Mouse (Mus musculus) liver, embryonic 14.5 days (tissue): ENCODE results near the gene Kif1a. TPM values are rescaled to one million over a fixed set of nuclear protein-coding genes. Genes with fewer than 3 reads are reported as not detected.

Experiments used
- ATAC-seq: fragments of 200-750 bp; cut with Nextera tagmentation; 2 replicates; pipeline ENCODE4 v1.8.0; 2017; ENCODE audit warnings: moderate number of reproducible peaks, mild to moderate bottlenecking, moderate library complexity; ENCODE audit not compliant: insufficient read depth
- DNase-seq, 3 experiments: peaks; one replicate each; pipeline ENCODE4 v3.0.0-alpha.2; 2012 to 2013; ENCODE audit warnings: low read depth in 3 of 3, low spot score in 3 of 3
- H3K27ac ChIP-seq: fragments of 300-500 bp; sonication (generic); 2 replicates; pipeline ENCODE4 v1.5.1; 2014; ENCODE audit warnings: moderate library complexity, mild to moderate bottlenecking, control low read depth, inconsistent platforms
- H3K27me3 ChIP-seq: fragments of 300-500 bp; sonication (generic); 2 replicates; pipeline ENCODE4 v1.6.1; 2014; ENCODE audit warnings: mild to moderate bottlenecking, low read length, moderate library complexity; ENCODE audit not compliant: control insufficient read depth, insufficient read depth
- H3K36me3 ChIP-seq: fragments of 300-500 bp; sonication (generic); replicated peaks from 2 replicates; pipeline ENCODE4 v1.6.1; 2014; ENCODE audit warnings: low read depth; ENCODE audit not compliant: control insufficient read depth, insufficient read depth
- H3K4me1 ChIP-seq, 2 experiments: fragments of 200-500 bp in 1 of 2; fragments of 300-500 bp in 1 of 2; sonication (generic) in 1 of 2; replicated peaks; 2 replicates each; pipeline ENCODE4 v1.6.1; 2012 to 2014; ENCODE audit warnings: antibody characterized with exemption in 1 of 2, inconsistent platforms in 1 of 2, low read length in 1 of 2; ENCODE audit not compliant: control insufficient read depth in 2 of 2, insufficient read depth in 2 of 2
- H3K4me2 ChIP-seq: fragments of 300-500 bp; sonication (generic); 2 replicates; pipeline ENCODE4 v1.6.1; 2014; ENCODE audit warnings: low read depth, mild to moderate bottlenecking, control low read depth, moderate library complexity
- H3K4me3 ChIP-seq, 2 experiments: fragments of 200-500 bp in 1 of 2; fragments of 300-500 bp in 1 of 2; sonication (generic) in 1 of 2; 2 replicates each; pipeline ENCODE4 v1.5.1; 2012 to 2014; ENCODE audit warnings: low read depth in 2 of 2, low read length in 2 of 2, mild to moderate bottlenecking in 2 of 2, control low read depth in 1 of 2, inconsistent platforms in 1 of 2, moderate library complexity in 1 of 2; ENCODE audit not compliant: insufficient read depth in 1 of 2
- H3K9ac ChIP-seq: fragments of 300-500 bp; sonication (generic); replicated peaks from 2 replicates; pipeline ENCODE4 v1.6.1; 2014; ENCODE audit warnings: mild to moderate bottlenecking, control low read depth, moderate library complexity
- H3K9me3 ChIP-seq: fragments of 300-500 bp; sonication (generic); 2 replicates; pipeline ENCODE4 v1.6.1; 2016; ENCODE audit warnings: low read length, mixed read lengths; ENCODE audit not compliant: control insufficient read depth
- CTCF ChIP-seq: IDR thresholded peaks from 2 replicates; pipeline ENCODE4 v1.5.1; 2016; ENCODE audit warnings: antibody characterized with exemption, low read depth, control low read depth
- EP300 ChIP-seq: IDR thresholded peaks from 2 replicates; pipeline ENCODE4 v1.6.1; 2016; ENCODE audit warnings: antibody characterized with exemption, low read depth
- WGBS: fragments of 180-500 bp; shearing (Covaris S2); extraction: QIAGEN DNeasy Blood & Tissue Kit; methylation state at CpG from one replicate; pipeline ENCODE4 v1.1.7; 2014; ENCODE audit not compliant: insufficient replicate concordance; 5-methylcytosine and 5-hydroxymethylcytosine counted together
- polyA plus RNA-seq, 2 experiments: library from polyadenylated mRNA; depleted of rRNA in 1 of 2; stranded (reverse) in 1 of 2; unstranded in 1 of 2; fragments of >200 nt; fragmentation: Nextera tagmentation in 1 of 2; extraction: Ambion mirVana in 1 of 2; gene quantifications; 2 replicates each; pipeline versions ENCODE4 v1.2.1 to v1.2.3; 2012 to 2014

The Kif1a gene
- polyA plus RNA-seq, 2 experiments = 0.07 to 0.27 TPM

DNA sequence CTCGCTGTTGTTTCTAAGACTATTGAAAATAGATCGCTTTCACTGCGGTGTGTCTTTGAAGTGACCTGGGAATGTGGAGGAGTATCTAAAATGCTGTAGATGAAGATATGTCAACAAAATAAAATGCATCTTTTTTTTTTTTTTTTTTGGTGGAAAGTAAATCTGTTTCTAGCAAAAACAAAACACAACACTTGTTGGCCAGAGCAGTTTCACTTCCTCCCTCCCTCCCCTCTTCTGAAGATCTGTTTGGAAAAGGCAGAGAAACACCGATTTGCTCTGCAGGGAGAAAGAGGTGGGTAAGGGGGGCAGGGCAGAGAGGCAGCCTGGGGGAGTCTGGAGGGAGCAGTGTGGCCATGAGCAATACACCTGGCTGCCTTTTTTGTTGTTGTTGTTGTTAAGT lies 88.4 kb downstream of the Kif1a start:
- H3K36me3 ChIP-seq = no peaks in the 10 kb centered on the region
- H3K4me1 ChIP-seq = no peaks in the 10 kb centered on the region
- H3K9ac ChIP-seq = no peak overlapping the region
- H3K27me3 ChIP-seq = no peaks in the 10 kb centered on the region
- H3K27ac ChIP-seq = no peak overlapping the region
- no peak for TF ChIP-seq CTCF
- TF ChIP-seq EP300 = no peak
- H3K9me3 ChIP-seq = no peaks in the 10 kb centered on the region
- 69% methylated on average over 4 of the region's 4 CpGs for WGBS
- no peak overlapping the region for H3K4me3 ChIP-seq
- DNase-seq (no peak), ATAC-seq (no peak)
- H3K4me2 ChIP-seq = no peak overlapping the region

DNA sequence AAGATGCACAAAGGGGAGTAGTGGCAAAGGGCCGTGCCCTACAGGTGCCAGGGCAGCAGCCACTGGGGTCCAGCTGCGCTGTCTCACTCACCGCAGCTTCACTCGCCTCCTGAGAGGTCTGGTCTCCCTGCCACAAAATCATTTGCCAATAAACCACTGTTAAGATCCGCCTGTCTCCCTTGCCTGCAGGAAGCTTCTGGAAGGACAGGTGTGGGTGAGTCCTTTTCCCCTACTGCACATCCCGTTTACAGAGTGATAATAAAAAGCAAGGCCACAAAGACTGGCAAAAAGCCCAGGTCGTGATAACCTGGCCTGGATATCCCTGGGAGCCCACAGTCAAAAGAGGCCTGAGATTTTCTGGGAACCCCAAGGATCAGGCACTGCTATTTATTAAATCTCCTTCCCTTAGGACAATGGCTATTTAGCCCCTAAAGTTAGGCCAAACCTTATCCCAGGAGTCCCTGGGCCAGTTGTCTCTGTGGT lies 89.6 kb downstream of the Kif1a start:
- DNase-seq = no peak
- ATAC-seq = no peak
- 57% methylated on average over 7 of the region's 7 CpGs for WGBS

DNA sequence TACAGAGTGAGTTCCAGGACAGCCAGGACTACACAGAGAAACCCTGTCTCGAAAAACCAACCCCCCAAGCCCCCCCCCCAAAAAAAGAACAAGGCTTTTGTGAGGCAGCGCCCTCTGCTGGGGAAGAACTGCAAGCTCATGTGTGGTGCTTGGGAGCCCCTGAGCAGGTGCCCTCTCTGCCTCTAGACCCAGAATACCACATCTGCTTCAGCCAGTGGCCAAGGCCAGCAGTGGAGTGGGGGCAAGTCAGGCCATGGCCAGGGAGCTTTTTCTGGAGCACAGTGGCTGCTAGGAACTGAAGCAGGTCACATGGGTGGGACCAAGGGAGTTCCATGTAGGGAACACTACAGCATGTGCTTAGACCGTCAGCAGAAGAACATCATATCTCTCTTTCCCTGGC lies 91.0 kb downstream of the Kif1a start:
- WGBS = 27% methylated on average over 3 of the region's 3 CpGs
- no peaks in the 10 kb centered on the region for H3K27me3 ChIP-seq
- DNase-seq = no peak

More for the DNA sequence above, 89.6 kb downstream of the Kif1a start:
- Histone ChIP-seq H3K27ac (no peak overlapping the region), H3K27me3 (no peaks in the 10 kb centered on the region), H3K4me3 (no peak overlapping the region), H3K4me1 (no peaks in the 10 kb centered on the region), H3K9ac (no peak overlapping the region), H3K9me3 (no peaks in the 10 kb centered on the region), H3K36me3 (no peaks in the 10 kb centered on the region), H3K4me2 (no peak overlapping the region)
- TF ChIP-seq EP300 = no peak
- no peak for TF ChIP-seq CTCF

DNA sequence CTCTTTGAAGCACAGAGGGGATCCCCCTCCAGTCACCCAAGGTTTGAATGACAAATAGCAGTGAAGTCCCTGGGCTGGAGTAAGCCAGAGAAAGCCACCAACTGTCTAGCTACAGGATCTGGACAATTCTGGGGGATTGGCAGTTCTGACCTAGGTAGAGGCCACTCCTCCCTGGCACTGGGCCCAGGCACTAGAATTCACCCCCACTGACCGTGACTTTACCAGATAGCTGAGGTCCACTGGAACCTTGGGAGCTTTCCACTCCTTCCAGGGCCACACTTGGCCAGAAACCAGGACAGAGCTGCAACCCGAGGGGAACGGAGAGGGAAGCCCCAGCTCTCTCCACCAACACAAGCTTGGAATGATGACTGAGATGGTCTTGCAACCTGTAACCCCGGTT lies 92.6 kb downstream of the Kif1a start:
- Histone ChIP-seq H3K4me1 (no peaks in the 10 kb centered on the region), H3K27ac (no peak overlapping the region), H3K36me3 (no peaks in the 10 kb centered on the region), H3K27me3 (no peaks in the 10 kb centered on the region), H3K4me2 (no peak overlapping the region), H3K9ac (no peak overlapping the region), H3K9me3 (no peaks in the 10 kb centered on the region), H3K4me3 (no peak overlapping the region)
- DNase-seq (no peak), ATAC-seq (no peak)
- WGBS = 52% methylated on average over 4 of the region's 4 CpGs
- TF ChIP-seq CTCF (no peak), EP300 (no peak)

More for the DNA sequence above, 91.0 kb downstream of the Kif1a start:
- no peak overlapping the region for H3K27ac ChIP-seq
- H3K9me3 ChIP-seq = no peaks in the 10 kb centered on the region
- no peaks in the 10 kb centered on the region for H3K4me1 ChIP-seq
- no peak overlapping the region for H3K9ac ChIP-seq
- no peak for ATAC-seq
- H3K4me3 ChIP-seq = no peak overlapping the region
- no peak overlapping the region for H3K4me2 ChIP-seq
- H3K36me3 ChIP-seq = no peaks in the 10 kb centered on the region
- TF ChIP-seq CTCF (peak; percentile 72), EP300 (no peak)

DNA sequence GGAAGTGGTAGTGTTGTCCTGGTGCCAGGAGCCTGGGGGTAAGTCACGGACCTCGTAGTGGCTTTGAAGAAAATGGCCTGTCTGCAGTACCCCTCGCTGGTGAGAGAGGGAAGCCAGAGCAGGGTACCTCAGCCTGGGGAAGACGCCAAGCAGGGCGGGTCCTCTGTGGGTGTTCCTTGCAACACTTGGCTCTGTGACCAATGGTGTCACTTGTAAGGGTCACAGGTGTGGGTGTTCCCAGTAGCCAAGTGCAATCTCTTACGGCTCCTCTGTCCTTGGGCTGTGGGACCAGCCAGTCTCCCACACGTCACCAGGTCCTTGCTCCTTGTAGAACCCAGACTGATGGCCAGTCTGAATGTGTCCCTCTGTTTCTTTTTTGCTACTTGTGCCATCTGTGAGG lies 95.7 kb downstream of the Kif1a start, which contains the start of gene Aqp12:
Gene Aqp12 (plus strand): TSS at position 274 of the 400 bp plus-strand sequence.
- TF ChIP-seq EP300 = no peak
- TF ChIP-seq CTCF = no peak
- DNase-seq = no peak
- H3K4me2 ChIP-seq = no peak within 1 kb of the TSS
- H3K4me3 ChIP-seq = no peak within 1 kb of the TSS
- H3K9me3 ChIP-seq = no peaks in the 10 kb centered on the region
- H3K9ac ChIP-seq = no peak within 1 kb of the TSS
- no peaks in the 10 kb centered on the region for H3K4me1 ChIP-seq
- 56% methylated on average over 7 of the region's 7 CpGs for WGBS
- H3K27ac ChIP-seq = no peak within 1 kb of the TSS
- H3K36me3 ChIP-seq = no peaks in the 10 kb centered on the region
- no peaks in the 10 kb centered on the region for H3K27me3 ChIP-seq
- ATAC-seq = no peak
